Mouse (Mus musculus): ENCODE data around the gene Amdhd1.

The Amdhd1 gene

DNA sequence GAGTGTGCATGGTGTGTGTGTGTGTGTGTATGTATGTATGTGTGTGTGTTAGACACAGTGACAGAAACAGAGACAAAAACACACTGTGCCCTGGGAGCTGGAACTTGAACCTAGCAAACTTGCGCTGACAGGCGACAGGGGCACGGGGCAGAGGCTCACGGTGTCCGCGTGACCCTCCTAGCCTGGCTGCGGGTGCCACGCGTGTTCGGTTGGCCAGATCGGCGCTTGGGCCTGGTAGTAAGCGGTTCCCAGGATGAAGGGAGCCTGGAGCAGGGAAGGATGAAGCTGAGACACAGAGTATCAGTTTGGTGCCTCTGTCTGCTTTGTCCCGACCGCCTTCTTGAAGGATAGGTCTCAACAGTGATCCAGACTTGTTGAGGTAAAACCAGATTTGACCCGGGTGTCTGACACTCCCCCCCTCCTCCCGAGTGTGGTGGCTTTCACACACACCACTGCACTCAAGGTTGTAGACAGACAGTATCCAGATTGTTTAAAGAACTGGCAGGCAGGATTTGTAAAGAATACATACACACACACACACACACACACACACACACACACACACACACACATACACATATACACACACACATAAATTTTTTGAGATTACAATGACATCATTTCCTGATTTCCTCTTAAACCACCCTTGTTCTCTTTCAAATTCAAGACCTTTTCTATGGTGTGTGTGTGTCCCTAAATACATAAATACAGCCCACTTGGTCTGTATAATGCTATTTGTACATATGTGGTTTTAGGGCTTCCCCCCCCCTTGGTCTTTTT lies 788 bp upstream of the Amdhd1 start, which contains the start of gene Ccdc38:
Gene Ccdc38, plus strand, starts transcription at position 202 of the 780 bp plus-strand sequence.
- DNase-seq (ENCODE audit: low read depth, low spot score): no peak

DNA sequence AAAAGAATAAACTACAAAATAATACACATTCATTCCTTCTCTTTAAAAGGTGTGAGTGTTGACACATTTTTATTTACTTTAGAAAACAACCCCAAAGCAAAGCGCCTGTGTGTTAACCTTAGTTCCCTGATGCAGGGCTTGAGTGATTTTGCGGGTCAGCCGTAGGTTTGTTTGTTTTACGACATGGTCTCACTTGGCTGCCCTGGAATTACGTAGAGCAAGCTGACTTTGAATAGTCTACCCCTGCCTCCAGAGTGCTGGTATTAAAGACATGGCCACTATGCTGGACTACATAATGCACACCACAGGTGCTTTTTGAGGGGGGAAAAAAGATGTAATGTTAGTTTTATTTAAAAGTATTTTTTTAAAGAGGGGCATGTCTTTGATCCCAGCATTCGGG lies 1.0 kb downstream of the Amdhd1 start:
- DNase-seq (ENCODE audit: low read depth, low spot score): no peak

DNA sequence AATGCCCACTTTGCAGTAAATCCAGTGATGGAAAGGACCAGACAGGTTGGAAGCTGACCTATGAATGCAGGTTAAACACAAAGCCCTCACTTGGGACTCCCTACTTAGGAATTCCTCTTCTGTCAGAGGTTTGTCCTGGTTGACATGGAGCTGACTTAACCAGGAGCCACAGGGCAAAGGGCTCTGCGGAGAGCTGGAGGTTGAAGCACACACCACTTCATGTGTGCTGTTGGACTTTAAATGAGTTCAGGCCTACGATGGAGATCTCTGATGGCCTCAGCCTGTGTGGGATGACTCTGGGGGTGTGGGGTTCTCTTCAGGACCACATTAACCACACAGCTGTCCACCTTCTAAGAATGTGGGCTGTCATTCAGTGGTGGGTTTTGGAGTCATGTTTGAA lies 1.5 kb downstream of the Amdhd1 start:
- no peak for DNase-seq (ENCODE audit: low read depth, low spot score)

DNA sequence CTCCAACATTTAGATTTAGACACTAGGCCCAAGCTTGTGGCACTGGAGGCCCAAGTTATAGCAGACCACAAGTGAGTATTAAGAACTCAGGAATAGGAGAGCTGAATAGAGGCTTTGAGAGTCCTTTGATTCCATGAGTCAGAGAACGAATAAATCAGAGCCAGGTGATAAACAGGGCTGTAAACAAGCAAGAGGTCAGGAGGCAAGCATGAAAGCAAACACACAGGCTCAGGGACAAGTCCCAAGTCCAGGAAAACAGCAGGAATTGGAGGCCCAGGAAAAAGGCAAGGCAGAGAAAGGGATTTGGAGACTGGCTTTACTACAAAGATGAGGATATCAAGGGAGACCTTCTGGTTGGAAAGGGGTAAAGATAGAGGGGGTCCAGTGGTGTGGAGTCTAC lies 14.5 kb downstream of the Amdhd1 start:
- DNase-seq (ENCODE audit: low read depth, low spot score): no peak

DNA sequence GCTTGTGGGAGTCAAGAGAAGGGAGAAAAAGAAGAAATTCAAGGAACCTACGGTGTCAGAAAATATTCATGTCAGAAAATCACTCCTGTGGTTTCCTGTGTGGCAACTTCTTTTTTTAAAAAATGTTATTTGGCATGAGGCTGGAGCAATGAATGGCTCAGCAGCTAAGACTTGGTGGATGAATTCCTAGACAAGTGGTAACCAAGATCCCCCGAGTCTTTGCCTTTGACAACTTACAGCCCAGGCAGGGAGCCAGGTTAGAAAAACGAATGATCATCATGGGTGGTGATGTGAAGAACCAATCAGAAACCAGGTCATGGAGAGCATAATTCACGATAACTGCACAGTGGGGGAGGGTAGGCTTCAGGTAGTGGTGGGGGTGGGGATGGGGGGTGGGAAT lies 18.8 kb downstream of the Amdhd1 start:
- DNase-seq (ENCODE audit: low read depth, low spot score): no peak

DNA sequence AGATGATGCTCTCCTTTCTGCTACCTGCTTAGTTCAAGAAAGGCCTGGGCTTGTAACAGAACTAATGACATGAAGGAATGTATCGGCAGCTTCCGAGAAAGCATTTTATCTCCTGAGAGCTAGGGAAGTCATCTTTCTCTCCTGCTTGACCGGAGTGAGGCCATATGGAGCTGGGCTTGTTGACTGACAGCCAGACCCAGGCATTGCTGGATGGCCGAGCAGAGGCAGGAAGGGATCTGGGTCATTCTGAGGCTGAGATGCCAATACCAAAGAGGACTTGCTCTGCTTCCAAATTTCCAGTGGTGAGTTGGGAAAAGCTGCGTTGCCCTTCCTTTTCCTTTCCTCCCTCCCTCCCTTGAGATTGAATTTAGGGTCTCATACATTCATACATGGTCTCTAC lies 20.1 kb downstream of the Amdhd1 start:
- DNase-seq (ENCODE audit: low read depth, low spot score): no peak

DNA sequence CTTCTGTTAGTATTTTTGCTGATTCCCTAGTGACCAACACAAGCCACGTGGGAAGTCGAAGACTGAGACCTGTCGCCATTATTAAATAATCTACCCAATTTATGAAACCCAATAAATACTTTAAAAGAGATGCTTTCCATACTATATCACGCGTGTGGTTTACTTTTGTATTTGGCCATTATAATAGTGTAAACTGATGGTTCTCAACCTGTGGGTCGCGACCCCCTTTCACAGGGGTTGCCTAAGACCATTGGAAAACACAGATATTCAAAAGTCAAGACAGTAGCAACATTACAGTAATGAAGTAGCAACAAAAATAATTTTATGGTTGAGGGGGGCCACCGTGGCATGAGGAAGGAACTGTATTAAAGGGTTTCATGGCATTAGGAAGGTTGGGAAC lies 20.7 kb downstream of the Amdhd1 start:
- DNase-seq (ENCODE audit: low read depth, low spot score): no peak

DNA sequence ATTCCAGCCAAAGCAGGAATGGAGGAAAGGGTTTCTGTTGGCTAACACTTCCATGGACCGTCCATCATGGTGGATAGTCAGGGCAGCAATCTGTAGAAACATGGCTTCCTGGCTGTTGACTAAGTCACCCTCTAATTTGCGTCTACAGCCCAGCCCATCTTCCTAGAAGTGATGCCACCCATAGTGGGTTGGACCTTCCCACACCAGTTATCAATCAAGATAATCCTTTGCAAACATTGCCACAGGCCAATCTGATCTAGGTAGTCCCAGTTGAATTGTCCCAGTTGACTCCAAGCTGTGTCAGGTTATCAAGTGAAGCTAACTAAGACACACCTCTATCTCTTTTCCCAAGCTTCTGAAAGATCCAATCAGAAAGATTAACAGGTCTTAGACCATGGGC lies 21.2 kb downstream of the Amdhd1 start:
- no peak for DNase-seq (ENCODE audit: low read depth, low spot score)

DNA sequence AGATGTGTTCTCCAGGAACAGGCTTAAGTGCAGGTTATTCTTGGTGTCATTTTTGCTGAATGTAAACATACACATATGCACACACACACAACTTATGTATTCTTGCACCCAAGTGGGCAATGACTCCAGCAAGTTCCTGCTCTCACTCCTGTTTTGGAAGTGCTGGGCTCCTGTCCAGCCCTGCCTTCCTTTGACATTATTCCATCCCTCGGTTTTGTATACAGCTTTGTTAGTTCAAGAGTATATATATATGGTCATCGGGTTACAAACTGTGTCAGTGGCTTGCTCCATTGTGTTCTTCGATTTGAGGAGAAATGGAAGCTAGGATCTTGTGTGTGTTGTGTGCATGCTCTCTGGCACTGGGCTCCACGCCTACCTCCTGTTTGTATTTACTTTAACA lies 21.6 kb downstream of the Amdhd1 start:
- no peak for DNase-seq (ENCODE audit: low read depth, low spot score)

DNA sequence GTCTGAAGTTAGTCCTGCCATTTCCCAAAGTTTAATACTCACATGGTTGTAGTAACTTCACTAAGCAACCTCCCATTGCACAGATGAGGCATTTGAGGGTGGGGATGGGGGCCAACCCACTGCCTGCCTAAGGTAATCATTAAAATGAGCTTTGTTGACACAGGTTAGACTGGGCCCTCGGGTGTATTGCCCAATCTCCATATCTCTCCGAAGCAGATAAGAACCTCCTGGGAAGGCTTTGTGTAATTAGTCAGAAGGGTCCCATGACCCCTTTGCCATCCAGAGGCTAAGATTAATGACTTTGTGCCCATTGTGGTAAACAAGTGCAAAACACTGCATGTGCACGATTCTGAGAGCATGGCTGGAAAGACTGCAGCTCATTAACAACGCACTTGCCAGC lies 22.1 kb downstream of the Amdhd1 start:
- no peak for DNase-seq (ENCODE audit: low read depth, low spot score)

DNA sequence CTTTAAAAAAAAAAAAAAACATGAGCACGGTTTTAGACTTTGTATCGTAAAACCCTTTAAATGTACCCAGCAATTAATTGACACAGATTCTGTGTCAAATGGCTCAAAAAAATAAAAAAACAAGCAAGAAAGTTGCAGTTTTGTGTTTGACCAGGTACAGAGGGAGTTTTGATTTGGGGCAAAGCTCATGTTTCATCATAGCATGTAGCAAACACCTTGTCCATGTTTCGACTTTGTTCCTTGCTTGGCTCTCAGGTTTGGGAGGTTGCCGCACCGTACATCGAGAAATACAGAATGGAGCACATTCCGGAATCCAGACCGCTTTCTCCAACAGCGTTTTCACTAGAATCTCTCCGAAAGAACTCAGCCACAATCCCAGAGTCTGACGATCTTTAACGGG lies 23.9 kb downstream of the Amdhd1 start:
- DNase-seq (ENCODE audit: low read depth, low spot score): no peak

DNA sequence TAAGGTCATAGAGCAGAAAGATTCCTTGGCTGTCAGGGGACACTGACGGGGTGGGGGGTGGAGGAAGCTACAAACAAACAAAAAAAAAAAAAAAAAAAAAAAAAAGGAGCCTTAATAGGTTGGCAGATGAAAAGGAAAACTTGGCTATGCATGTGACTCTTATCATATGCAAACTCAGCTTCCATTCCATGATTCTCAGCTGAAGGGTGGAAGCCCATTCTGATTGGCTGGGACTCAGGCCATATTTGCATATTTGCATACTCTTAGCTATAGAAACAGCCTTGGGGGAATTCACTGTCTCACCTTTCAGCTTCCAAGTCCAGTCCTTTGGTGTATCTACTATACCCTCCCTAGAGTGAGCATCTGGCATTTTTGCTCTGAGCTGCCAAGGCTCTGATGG lies 24.4 kb downstream of the Amdhd1 start:
- no peak for DNase-seq (ENCODE audit: low read depth, low spot score)

DNA sequence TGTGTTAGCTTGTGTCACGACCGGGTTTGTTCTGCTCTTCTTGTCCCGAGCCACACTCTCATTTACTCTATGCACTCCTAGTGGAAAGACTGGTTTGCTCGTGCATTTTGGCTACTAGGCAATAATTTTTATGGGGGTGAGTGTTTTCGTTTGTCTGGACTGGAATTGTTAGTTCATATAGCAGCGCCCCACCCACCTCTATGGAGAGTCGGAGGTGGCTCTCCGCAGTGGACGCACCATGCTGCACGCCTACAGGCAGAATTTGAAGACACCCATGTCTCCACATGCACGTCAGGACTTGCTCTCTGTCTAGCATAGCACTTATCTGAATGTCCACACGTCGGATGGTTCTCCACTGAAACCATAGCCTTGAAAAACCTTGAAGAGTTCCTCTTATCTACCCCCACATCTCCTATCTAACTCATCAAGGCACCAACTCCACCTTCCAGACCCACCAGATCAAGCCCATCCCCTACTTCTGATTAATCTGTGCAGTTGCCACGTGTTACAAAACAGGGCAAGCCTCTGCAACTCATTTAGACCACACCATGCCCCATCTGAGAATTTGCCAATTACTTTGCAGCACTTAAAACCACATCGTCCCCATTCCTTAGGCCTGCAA lies 30.2 kb downstream of the Amdhd1 start:
- DNase-seq (ENCODE audit: low read depth, low spot score): no peak

DNA sequence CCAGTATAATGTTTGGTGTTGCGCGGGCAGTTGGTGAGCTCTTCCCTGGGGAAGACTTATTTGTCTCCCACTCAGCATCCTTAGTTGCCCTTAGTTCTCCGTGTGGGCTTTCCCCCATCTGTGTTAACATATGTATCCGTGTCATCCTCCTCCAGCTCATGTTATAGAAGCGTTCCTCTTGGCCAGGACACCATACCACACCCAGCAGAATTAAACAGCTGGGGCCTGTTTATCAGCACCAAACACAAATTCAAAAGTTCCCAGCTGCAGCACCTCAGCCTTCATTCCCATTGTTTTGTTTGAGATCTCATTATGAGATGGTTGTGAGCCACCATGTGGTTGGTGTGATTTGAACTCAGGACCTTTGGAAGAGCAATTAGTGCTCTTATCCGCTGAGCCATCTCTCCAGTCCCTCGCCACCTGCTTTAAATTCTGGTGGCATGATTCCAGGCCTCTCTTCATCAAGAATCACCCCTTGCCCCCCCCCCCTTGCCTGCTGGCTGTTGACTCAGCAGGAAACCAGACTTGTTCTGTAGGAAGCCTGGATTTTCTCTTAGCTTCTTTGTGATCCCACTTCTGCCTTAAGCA lies 31.4 kb downstream of the Amdhd1 start:
- no peak for DNase-seq (ENCODE audit: low read depth, low spot score)

DNA sequence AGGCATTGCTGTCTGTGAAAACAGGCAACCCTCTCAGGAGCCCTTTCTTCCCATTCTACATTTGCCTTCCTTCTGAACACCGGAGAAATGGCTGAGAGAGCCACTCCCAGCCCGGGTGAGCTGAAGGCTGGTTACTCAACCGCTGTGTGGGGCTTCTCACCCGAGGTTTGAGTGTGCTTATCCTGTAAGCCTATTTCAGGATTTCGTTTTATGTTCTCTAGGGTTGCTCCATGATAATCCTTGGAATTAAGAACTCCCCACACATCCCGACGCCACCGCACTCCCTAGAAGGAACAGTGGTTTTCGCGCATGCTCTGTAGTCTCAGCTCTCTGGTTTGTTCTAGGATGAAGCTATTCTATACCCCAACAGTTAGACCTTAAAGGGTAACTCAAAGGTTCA lies 38.5 kb downstream of the Amdhd1 start:
- DNase-seq (ENCODE audit: low read depth, low spot score): no peak

DNA sequence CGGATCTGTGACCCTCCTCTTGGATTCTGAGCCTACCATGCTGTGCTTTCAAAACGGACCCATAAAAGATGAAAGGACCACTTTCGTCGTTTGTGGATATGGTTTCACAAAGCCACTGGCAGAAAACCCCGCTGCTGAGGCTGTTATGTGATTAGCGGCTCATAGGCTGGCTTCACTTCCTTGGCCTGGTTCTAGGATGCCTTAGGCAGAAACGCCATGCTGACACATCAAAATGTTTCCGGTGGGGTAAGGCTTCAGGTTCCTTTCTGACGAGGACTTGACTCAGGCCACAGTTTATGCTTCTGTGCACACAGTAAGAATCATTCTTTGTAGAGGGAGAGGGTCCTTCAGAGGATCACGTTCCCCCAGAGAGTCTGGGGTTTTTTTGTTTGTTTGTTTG lies 39.0 kb downstream of the Amdhd1 start:
- DNase-seq (ENCODE audit: low read depth, low spot score): no peak

DNA sequence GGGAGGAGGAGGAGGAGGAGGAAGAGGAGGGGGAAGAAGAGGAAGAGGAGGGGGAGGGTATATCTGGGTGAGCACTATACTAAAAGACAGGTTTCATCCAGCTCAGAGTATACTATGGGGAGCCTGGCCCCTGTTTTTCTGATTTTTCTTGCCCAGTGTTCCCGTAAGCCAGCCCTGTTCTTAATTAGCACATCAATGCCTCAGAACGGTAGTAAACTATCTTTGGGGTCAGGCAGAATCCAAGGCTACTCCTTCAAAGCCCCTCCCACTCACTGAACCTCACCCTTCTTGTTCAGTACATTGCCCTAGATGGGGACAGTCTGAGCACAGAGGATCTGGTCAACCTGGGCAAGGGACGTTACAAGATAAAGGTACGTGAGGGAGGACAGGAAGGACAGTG lies 49.4 kb downstream of the Amdhd1 start:
- DNase-seq (ENCODE audit: low read depth, low spot score): peak; percentile 33

DNA sequence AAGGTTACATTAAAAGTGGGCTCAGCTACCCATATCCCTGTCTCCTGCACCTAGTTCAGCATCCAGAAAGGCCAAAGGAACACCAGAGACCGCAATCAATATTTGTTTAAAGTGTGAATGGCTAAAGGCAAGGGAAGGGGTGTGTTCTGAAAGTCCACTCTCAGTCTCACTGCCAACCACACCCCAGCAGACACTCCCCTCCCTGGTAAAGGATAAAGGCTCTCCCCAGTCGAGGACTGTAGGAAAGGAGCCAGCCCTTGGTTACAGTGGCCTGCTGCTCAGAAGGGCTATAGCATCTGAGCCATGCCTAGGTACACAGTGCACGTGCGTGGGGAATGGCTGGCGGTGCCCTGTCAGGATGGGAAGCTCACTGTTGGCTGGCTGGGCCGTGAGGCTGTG lies 51.0 kb downstream of the Amdhd1 start:
- no peak for DNase-seq (ENCODE audit: low read depth, low spot score)

DNA sequence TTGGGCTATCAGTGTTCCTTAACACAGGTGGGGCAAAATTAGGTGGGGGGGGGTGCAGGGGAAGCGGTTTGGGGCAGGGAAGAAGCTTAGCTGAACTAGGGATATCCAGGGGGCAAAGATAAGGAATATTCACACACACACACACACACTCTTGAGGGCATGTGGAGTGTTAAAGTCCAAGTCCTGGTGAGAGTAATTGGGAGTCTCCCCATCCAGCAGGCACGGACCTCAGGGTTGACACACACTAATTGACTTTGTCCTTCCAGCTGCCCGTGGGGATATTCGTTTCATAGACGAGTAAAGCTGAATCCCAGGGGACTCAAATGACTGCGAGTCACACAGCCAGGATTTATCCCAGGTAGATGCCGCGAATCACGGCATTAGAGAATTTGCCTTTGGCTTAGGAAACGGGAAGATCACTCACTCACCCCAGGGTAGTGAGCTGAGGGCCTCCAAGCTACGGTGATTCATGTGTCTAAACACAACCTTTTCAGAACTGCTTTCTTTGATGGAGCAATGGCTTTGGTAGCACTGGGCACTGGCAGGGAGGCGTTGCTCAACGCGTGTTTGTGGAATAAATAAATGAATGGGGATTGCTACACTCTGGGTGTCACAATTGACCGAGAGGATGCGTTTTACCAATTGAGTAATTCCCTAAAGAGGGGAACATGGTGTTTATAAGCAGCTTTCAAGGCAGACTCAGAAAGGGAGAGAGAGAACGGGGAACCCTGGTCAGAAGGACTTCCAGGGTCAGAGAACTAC lies 51.6 kb downstream of the Amdhd1 start, which contains the start of gene Hal:
Gene Hal, plus strand, starts transcription at position 703 of the 762 bp plus-strand sequence.
- DNase-seq (ENCODE audit: low read depth, low spot score): no peak

DNA sequence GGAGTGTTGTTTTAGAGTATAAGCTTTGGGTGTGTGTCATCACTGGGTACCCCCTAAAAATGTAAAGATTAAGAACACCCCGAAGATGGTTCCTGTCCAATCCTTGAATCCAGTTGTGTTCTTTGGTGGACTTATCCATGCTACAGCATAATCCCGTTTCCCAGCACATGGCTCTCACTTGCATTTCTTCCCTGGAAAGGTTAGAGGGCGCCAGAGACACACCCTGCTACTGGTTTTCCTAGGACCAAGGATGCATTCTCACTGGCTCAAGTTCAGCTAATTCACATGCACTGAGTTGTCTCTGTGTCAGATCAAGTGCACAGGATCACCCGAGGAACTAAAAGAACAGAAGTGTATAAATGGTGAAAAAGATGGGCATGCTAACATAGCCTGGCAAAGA lies 53.2 kb downstream of the Amdhd1 start:
- peak; percentile 28 for DNase-seq (ENCODE audit: low read depth, low spot score)

DNA sequence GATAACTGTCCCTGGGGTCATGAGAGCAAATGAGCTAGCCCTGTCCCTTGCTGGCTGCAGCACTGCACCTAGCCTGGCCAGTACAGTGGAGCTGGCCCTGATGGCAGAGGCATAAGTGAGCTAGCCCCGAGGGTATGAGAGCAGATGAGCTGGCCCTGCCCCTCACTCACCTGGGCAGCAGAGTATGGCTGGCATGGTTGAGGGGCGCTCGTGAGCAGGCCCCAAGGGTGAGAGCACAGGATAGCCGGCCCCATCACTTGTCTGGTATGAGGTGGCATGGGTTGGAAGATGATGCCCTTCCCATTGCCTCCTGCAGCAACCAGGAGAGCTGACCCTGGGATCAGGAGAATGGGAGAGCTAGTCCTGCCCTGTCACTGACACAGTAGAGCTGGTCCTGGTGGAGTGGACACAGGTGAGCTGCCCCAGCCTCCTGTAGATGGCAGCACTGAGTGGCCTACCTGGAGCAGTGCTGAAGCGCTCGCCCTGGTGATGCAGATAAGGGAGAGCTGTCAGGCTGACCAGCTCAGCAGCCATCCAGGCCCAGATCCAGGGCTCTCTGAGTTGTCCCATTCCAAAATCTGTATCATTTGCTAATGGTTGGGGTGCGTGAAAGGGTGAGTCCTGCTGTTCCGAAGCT lies 54.7 kb downstream of the Amdhd1 start:
- DNase-seq (ENCODE audit: low read depth, low spot score): peak; percentile 46

DNA sequence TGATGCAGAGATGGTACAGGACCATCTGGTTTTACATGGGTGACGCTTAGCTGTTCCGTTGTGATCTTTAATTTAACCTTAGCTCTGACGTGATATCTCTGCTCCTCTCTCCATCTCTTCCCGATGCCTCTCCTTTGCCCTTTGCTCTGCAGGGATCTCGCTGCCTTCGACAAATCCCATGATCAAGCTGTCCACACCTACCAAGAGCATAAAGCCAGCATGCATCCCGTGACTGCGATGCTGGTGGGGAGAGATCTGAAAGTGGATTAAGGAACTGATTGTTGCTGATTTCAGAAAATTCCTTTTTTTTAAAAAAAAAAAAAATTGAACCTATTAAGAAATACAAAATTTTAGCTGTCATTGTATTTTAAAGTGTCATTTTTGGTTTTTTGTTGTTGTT lies 55.3 kb downstream of the Amdhd1 start:
- DNase-seq (ENCODE audit: low read depth, low spot score): no peak

Data from WW6 (cell line).